In genomic region chr1:61181099-61181821, GRCm38 (mm10) we compare ENCODE assay signal across 8 mouse cellular contexts.
DNase-seq lines count a peak whose midpoint lies in the region; ATAC-seq and TF ChIP-seq lines count a peak whose summit lies in the region.

No protein-coding gene starts in this region.

- peaks cover 19% of the 10 kb centered on the region for H3K4me1 ChIP-seq in embryonic facial prominence, embryonic 13.5 days
- 0 out of 2 replicates have a peak, but pooled peaks cover 4% of the 10 kb centered on the region for H3K4me1 ChIP-seq in heart, embryonic 10.5 days
- H3K4me1 ChIP-seq in kidney, embryonic 14.5 days (ENCODE audit: control insufficient read depth, insufficient read depth, low read length): no peaks in the 10 kb centered on the region; the same call in 1 of the 2 replicates
- H3K4me1 ChIP-seq in limb, embryonic 14.5 days (ENCODE audit: control insufficient read depth, insufficient read depth, low read length): peaks cover 21% of the 10 kb centered on the region
- H3K4me1 ChIP-seq in midbrain, postnatal 0 days (ENCODE audit: insufficient read depth, low read length): peaks cover 3% of the 10 kb centered on the region; the same call in 1 of the 2 replicates

- H3K4me3 ChIP-seq in embryonic facial prominence, embryonic 13.5 days: peak overlapping the region; percentile 19
- peak overlapping the region; percentile 45 for H3K4me3 ChIP-seq in heart, embryonic 10.5 days
- peak overlapping the region; percentile 14; the same call in 1 of the 2 replicates for H3K4me3 ChIP-seq in kidney, embryonic 14.5 days (ENCODE audit: low read length)
- H3K4me3 ChIP-seq in limb, embryonic 14.5 days (replicated peaks; ENCODE audit: low read length): peak overlapping the region; percentile 17
- H3K4me3 ChIP-seq in midbrain, postnatal 0 days (ENCODE audit: low read depth, low read length): 0 out of 2 replicates have a peak overlapping the region, but pooled peaks have one; percentile 2

- no peak for TF ChIP-seq POLR2A in limb, embryonic 14.5 days (IDR thresholded peaks at IDR 0.05; ENCODE audit: borderline replicate concordance, extremely low read depth, insufficient read depth, insufficient read length)

- 14% methylated on average over 15 of the region's 15 CpGs for WGBS in embryonic facial prominence, embryonic 13.5 days
- 20% methylated on average over 15 of the region's 15 CpGs for WGBS in heart, embryonic 10.5 days
- 18% methylated on average over 15 of the region's 15 CpGs for WGBS in kidney, embryonic 14.5 days
- 10% methylated on average over 15 of the region's 15 CpGs for WGBS in limb, embryonic 14.5 days
- WGBS in midbrain, postnatal 0 days: 14% methylated on average over 15 of the region's 15 CpGs

- peak; percentile 62; the same call in 1 of the 2 replicates for ATAC-seq in embryonic facial prominence, embryonic 13.5 days (ENCODE audit: insufficient number of reproducible peaks, insufficient read depth, low FRiP score, low TSS enrichment, low read depth)
- peak; percentile 75 for ATAC-seq in kidney, embryonic 14.5 days (ENCODE audit: low FRiP score, low TSS enrichment)
- peak; percentile 80 for ATAC-seq in limb, embryonic 14.5 days (ENCODE audit: low FRiP score, low read depth)
- ATAC-seq in midbrain, postnatal 0 days (ENCODE audit: low FRiP score): peak; percentile 84

- peaks cover 16% of the 10 kb centered on the region for H3K27me3 ChIP-seq in embryonic facial prominence, embryonic 13.5 days
- H3K27me3 ChIP-seq in heart, embryonic 10.5 days (ENCODE audit: insufficient read depth, poor library complexity, severe bottlenecking): 0 out of 2 replicates have a peak, but pooled peaks cover 6% of the 10 kb centered on the region
- H3K27me3 ChIP-seq in kidney, embryonic 14.5 days (ENCODE audit: control insufficient read depth, insufficient read depth, low read length): no peaks in the 10 kb centered on the region
- no peaks in the 10 kb centered on the region for H3K27me3 ChIP-seq in limb, embryonic 14.5 days (ENCODE audit: control insufficient read depth, insufficient read depth, low read length)
- H3K27me3 ChIP-seq in midbrain, postnatal 0 days (ENCODE audit: insufficient read depth, low read length): no peaks in the 10 kb centered on the region

- peak overlapping the region; percentile 51 for H3K4me2 ChIP-seq in embryonic facial prominence, embryonic 13.5 days
- H3K4me2 ChIP-seq in kidney, embryonic 14.5 days (replicated peaks; ENCODE audit: low read depth, low read length): peak overlapping the region; percentile 31
- H3K4me2 ChIP-seq in limb, embryonic 14.5 days (replicated peaks; ENCODE audit: low read depth, low read length, severe bottlenecking): peak overlapping the region; percentile 41
- peak overlapping the region; percentile 38; the same call in 1 of the 2 replicates for H3K4me2 ChIP-seq in midbrain, postnatal 0 days (ENCODE audit: low read depth, low read length, poor library complexity, severe bottlenecking)

- DNase-seq in 3T3-L1 (ENCODE audit: low read depth, low spot score): peak; percentile 88
- DNase-seq in adrenal gland, postnatal 4 days (ENCODE audit: low spot score in 2 of 2): peak; percentile 81 to 86
- DNase-seq in heart, embryonic 10.5 days (ENCODE audit: low spot score): peak; percentile 88
- DNase-seq in limb, embryonic 14.5 days (ENCODE audit: low spot score): peak; percentile 92
- peak; percentile 95 for DNase-seq in midbrain, postnatal 0 days (ENCODE audit: low spot score)
- peak; percentile 63 to 77 for DNase-seq in spleen, postnatal 14 days (ENCODE audit: low spot score in 2 of 2)

- TF ChIP-seq CTCF in midbrain, postnatal 0 days (IDR thresholded peaks at IDR 0.05): peak; percentile 100

- H3K27ac ChIP-seq in embryonic facial prominence, embryonic 13.5 days: no peak overlapping the region
- H3K27ac ChIP-seq in heart, embryonic 10.5 days: peak overlapping the region; percentile 59
- H3K27ac ChIP-seq in kidney, embryonic 14.5 days (ENCODE audit: low read depth, low read length): no peak overlapping the region
- no peak overlapping the region for H3K27ac ChIP-seq in limb, embryonic 14.5 days (replicated peaks; ENCODE audit: low read depth, low read length)
- H3K27ac ChIP-seq in midbrain, postnatal 0 days (ENCODE audit: low read depth, low read length): peak overlapping the region; percentile 52

- H3K9me3 ChIP-seq in embryonic facial prominence, embryonic 13.5 days: no peaks in the 10 kb centered on the region
- no peaks in the 10 kb centered on the region for H3K9me3 ChIP-seq in heart, embryonic 10.5 days
- no peaks in the 10 kb centered on the region for H3K9me3 ChIP-seq in kidney, embryonic 14.5 days (ENCODE audit: control insufficient read depth, low read length)
- H3K9me3 ChIP-seq in limb, embryonic 14.5 days (ENCODE audit: control insufficient read depth, low read length): no peaks in the 10 kb centered on the region
- no peaks in the 10 kb centered on the region for H3K9me3 ChIP-seq in midbrain, postnatal 0 days (ENCODE audit: low read length)

- H3K36me3 ChIP-seq in embryonic facial prominence, embryonic 13.5 days: no peaks in the 10 kb centered on the region
- no peaks in the 10 kb centered on the region for H3K36me3 ChIP-seq in heart, embryonic 10.5 days
- H3K36me3 ChIP-seq in kidney, embryonic 14.5 days (ENCODE audit: control insufficient read depth, insufficient read depth, low read length): no peaks in the 10 kb centered on the region
- H3K36me3 ChIP-seq in limb, embryonic 14.5 days (ENCODE audit: control insufficient read depth, insufficient read depth, low read length): no peaks in the 10 kb centered on the region
- H3K36me3 ChIP-seq in midbrain, postnatal 0 days (ENCODE audit: insufficient read depth, low read length): no peaks in the 10 kb centered on the region

- no peak overlapping the region; the same call in 1 of the 2 replicates for H3K9ac ChIP-seq in embryonic facial prominence, embryonic 13.5 days
- no peak overlapping the region for H3K9ac ChIP-seq in kidney, embryonic 14.5 days (ENCODE audit: low read depth, low read length)
- H3K9ac ChIP-seq in limb, embryonic 14.5 days (ENCODE audit: low read depth, low read length, severe bottlenecking): no peak overlapping the region
- no peak overlapping the region for H3K9ac ChIP-seq in midbrain, postnatal 0 days (replicated peaks; ENCODE audit: low read length, poor library complexity, severe bottlenecking)

Comparison
In these comparisons a context has a peak if more than half of its experiments do, and no peak if none do; other contexts are left out.
1. H3K27ac ChIP-seq: peak in heart, embryonic 10.5 days (single experiment) and midbrain, postnatal 0 days (single experiment); none in embryonic facial prominence, embryonic 13.5 days (single experiment), kidney, embryonic 14.5 days (single experiment) and limb, embryonic 14.5 days (single experiment).
2. Peak in every context shown above with its lines, with median percentiles within 50 percentile points of each other: DNase-seq, ATAC-seq, H3K4me2 ChIP-seq and H3K4me3 ChIP-seq.